Mouse (Mus musculus) midbrain, embryonic 11.5 days (tissue): ENCODE results near the gene Stx1b. TPM values are rescaled to one million over a fixed set of nuclear protein-coding genes. Genes with fewer than 3 reads are reported as not detected.

ENCODE experiments used
- ATAC-seq: fragments of 200-750 bp; cut with Nextera tagmentation; 2 replicates; pipeline ENCODE4 v1.8.0; 2017; ENCODE audit warnings: moderate TSS enrichment, moderate library complexity; ENCODE audit not compliant: low FRiP score
- DNase-seq: peaks from one replicate; pipeline ENCODE4 v3.0.0; 2015; ENCODE audit warnings: low spot score; ENCODE audit errors: missing footprints
- H3K27ac ChIP-seq: fragments of 300-500 bp; sonication (generic); 2 replicates; pipeline ENCODE4 v1.5.1; 2014; ENCODE audit warnings: low read depth, low read length
- H3K27me3 ChIP-seq: fragments of 300-500 bp; sonication (generic); 2 replicates; pipeline ENCODE4 v1.6.1; 2014; ENCODE audit warnings: mild to moderate bottlenecking, low read length, moderate library complexity, mixed read lengths; ENCODE audit not compliant: control insufficient read depth, insufficient read depth
- H3K36me3 ChIP-seq: fragments of 300-500 bp; sonication (generic); 2 replicates; pipeline ENCODE4 v1.6.1; 2014; ENCODE audit warnings: mild to moderate bottlenecking, low read length, moderate library complexity, mixed read lengths; ENCODE audit not compliant: control insufficient read depth, insufficient read depth
- H3K4me1 ChIP-seq: fragments of 300-500 bp; sonication (generic); 2 replicates; pipeline ENCODE4 v1.6.1; 2014; ENCODE audit warnings: low read length; ENCODE audit not compliant: control insufficient read depth, insufficient read depth
- H3K4me2 ChIP-seq: fragments of 300-500 bp; sonication (generic); 2 replicates; pipeline ENCODE4 v1.6.1; 2014; ENCODE audit warnings: mild to moderate bottlenecking, moderate library complexity
- H3K4me3 ChIP-seq: fragments of 300-500 bp; sonication (generic); 2 replicates; pipeline ENCODE4 v1.5.1; 2014; ENCODE audit warnings: low read depth, low read length
- H3K9ac ChIP-seq: fragments of 300-500 bp; sonication (generic); 2 replicates; pipeline ENCODE4 v1.6.1; 2014; ENCODE audit warnings: low read length
- H3K9me3 ChIP-seq: fragments of 300-500 bp; sonication (generic); 2 replicates; pipeline ENCODE4 v1.6.1; 2016; ENCODE audit warnings: low read length; ENCODE audit not compliant: control insufficient read depth
- WGBS: fragments of 180-500 bp; shearing (Covaris S2); extraction: QIAGEN DNeasy Blood & Tissue Kit; methylation state at CpG from one replicate; pipeline ENCODE4 v1.1.7; 2014; 5-methylcytosine and 5-hydroxymethylcytosine counted together
- polyA plus RNA-seq: library from polyadenylated mRNA; unstranded; fragments of >200 nt; fragmentation: Nextera tagmentation; extraction: Ambion mirVana; gene quantifications from 2 replicates; pipeline ENCODE4 v1.2.1, GENCODE M21; 2014

Stx1b gene
- polyA plus RNA-seq, 1 experiment from 2014 or later: 8.4 TPM

- Histone ChIP-seq H3K9me3 (no peaks in the 10 kb centered on the region), H3K36me3 (peaks cover 28% of the 10 kb centered on the region), H3K4me1 (peaks cover 4% of the 10 kb centered on the region), H3K4me3 (no peak overlapping the region), H3K27ac (no peak overlapping the region), H3K4me2 (no peak overlapping the region), H3K9ac (no peak overlapping the region), H3K27me3 (no peaks in the 10 kb centered on the region)
- WGBS: 94% methylated on average over 13 of the region's 13 CpGs
- DNase-seq (peak; percentile 71), ATAC-seq (no peak)
These were observed 25.1 kb downstream of the Stx1b start for GRCm38 (mm10) chr7:127799211-127799610.

- no peaks in the 10 kb centered on the region for H3K9me3 ChIP-seq
- no peak overlapping the region for H3K4me3 ChIP-seq
- peaks cover 4% of the 10 kb centered on the region for H3K4me1 ChIP-seq
- DNase-seq: peak; percentile 80
- no peak overlapping the region for H3K4me2 ChIP-seq
- 89% methylated on average over 4 of the region's 4 CpGs for WGBS
- H3K27ac ChIP-seq: no peak overlapping the region
- no peaks in the 10 kb centered on the region for H3K27me3 ChIP-seq
- H3K36me3 ChIP-seq: peaks cover 28% of the 10 kb centered on the region
- ATAC-seq: no peak
- no peak overlapping the region for H3K9ac ChIP-seq
These were observed 25.8 kb downstream of the Stx1b start for GRCm38 (mm10) chr7:127798591-127798990.

GRCm38 (mm10) chr7:127797076-127797845 is 27.1 kb downstream of the Stx1b start:
- ATAC-seq (no peak), DNase-seq (peak; percentile 61)
- Histone ChIP-seq H3K4me1 (peaks cover 4% of the 10 kb centered on the region), H3K27ac (no peak overlapping the region), H3K9ac (no peak overlapping the region), H3K36me3 (peaks cover 34% of the 10 kb centered on the region), H3K9me3 (no peaks in the 10 kb centered on the region), H3K4me3 (no peak overlapping the region), H3K27me3 (no peaks in the 10 kb centered on the region), H3K4me2 (no peak overlapping the region)
- 94% methylated on average over 23 of the region's 23 CpGs for WGBS

GRCm38 (mm10) chr7:127785308-127785707 is 39.0 kb downstream of the Stx1b start, which contains the start of gene Gm49388:
TSS of gene Gm49388 (plus strand) at chr7:127785608.
- no peak for DNase-seq
- no peaks in the 10 kb centered on the region for H3K4me1 ChIP-seq
- ATAC-seq: no peak
- H3K9ac ChIP-seq: no peak within 1 kb of the TSS
- no peaks in the 10 kb centered on the region for H3K9me3 ChIP-seq
- no peaks in the 10 kb centered on the region for H3K27me3 ChIP-seq
- no peak within 1 kb of the TSS for H3K4me3 ChIP-seq
- H3K27ac ChIP-seq: no peak within 1 kb of the TSS
- H3K36me3 ChIP-seq: peaks cover 39% of the 10 kb centered on the region
- WGBS: 94% methylated on average over 7 of the region's 7 CpGs
- no peak within 1 kb of the TSS for H3K4me2 ChIP-seq

GRCm38 (mm10) chr7:127778350-127778749 is 46.0 kb downstream of the Stx1b start:
- DNase-seq (no peak), ATAC-seq (no peak)
- H3K36me3 ChIP-seq: peaks cover 11% of the 10 kb centered on the region
- no peak overlapping the region for H3K27ac ChIP-seq
- no peaks in the 10 kb centered on the region for H3K27me3 ChIP-seq
- peak overlapping the region; percentile 94 for H3K4me3 ChIP-seq
- H3K9me3 ChIP-seq: no peaks in the 10 kb centered on the region
- 73% methylated on average over 4 of the region's 4 CpGs for WGBS
- peak overlapping the region; percentile 84 for H3K4me2 ChIP-seq
- peaks cover 11% of the 10 kb centered on the region for H3K4me1 ChIP-seq
- H3K9ac ChIP-seq: peak overlapping the region; percentile 94

DNA sequence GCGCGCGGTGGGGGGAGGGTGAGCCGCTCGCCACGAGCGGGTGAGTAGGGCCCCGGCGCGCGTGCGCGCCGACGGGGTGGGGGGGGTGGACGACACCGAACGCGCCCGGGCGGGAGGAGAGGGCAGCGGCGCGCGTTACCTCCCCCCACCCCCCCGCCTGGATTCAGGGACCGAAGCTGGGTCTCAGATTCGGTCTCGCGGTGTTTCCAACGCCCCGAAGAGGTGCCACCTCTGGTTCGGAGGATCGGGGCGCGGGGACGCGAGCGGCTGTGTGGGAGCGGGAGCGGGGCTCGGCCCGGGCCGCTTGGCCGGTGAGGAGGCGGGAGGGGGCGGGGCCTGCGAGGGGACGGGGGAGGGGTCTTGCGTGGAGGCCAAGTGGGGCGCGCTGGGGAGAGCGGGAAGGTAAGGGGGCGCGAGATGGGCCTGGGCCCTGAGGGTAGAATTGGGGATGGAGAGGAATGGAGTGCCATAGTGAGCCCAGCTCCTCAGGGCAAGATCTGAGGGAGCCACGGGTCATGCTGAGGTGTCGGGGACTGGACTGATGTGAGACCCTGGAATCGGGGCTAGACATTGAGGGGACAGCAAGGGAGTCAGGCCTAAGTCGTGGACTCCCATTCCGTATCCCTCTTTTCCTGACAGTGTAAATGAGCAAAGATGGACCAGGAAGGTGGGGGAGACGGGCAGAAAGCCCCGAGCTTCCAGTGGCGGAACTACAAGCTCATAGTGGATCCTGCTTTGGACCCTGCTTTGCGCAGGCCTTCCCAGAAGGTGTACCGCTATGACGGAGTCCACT is 46.7 kb downstream of the Stx1b start:
- peak; percentile 57 for ATAC-seq
- 4% methylated on average over 51 of the region's 66 CpGs for WGBS
- no peaks in the 10 kb centered on the region for H3K9me3 ChIP-seq

DNA sequence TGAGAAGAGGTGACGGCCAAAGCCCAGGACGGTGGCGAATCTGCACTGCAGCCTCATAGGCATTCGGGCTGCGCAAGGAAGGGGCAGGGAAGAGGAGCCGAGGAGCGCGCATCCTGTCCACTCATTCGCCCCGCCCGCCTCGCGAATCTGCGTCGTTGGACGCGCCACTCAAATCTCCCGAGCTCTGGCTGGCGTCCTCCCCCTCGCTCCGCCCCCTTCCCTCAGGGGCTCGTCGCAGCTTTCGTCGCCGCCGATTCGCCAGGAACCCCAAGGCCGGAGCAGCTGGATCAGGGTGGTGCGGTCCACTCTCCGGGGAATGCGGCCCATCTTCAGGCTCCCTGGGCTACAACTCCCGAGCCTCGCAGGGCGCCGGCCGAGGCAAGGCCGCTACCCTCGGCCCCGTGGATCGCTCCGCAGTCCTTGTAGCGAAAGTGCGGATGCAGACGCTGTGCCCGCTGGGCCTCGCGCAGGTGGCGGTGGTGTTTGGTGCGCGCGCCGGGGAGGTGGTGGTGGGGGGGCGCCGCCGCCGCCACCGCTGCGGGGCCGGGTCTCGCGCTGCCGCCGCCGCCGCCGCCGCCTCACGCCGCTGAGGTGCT is 47.4 kb downstream of the Stx1b start:
- peak overlapping the region; percentile 84 for H3K4me2 ChIP-seq
- ATAC-seq (peak; percentile 90), DNase-seq (peak; percentile 98)
- peaks cover 10% of the 10 kb centered on the region for H3K36me3 ChIP-seq
- no peaks in the 10 kb centered on the region for H3K27me3 ChIP-seq
- H3K9me3 ChIP-seq: no peaks in the 10 kb centered on the region
- peak overlapping the region; percentile 94 for H3K9ac ChIP-seq
- H3K4me1 ChIP-seq: peaks cover 11% of the 10 kb centered on the region
- H3K4me3 ChIP-seq: peak overlapping the region; percentile 94
- under 1% methylated on average over 51 of the region's 70 CpGs for WGBS
- peak overlapping the region; percentile 93 for H3K27ac ChIP-seq

More for the DNA sequence above, 46.7 kb downstream of the Stx1b start:
- Histone ChIP-seq H3K27me3 (no peaks in the 10 kb centered on the region), H3K27ac (peak overlapping the region; percentile 93), H3K4me3 (peak overlapping the region; percentile 94), H3K4me2 (peak overlapping the region; percentile 84), H3K36me3 (peaks cover 11% of the 10 kb centered on the region), H3K9ac (peak overlapping the region; percentile 94), H3K4me1 (peaks cover 11% of the 10 kb centered on the region)
- peak; percentile 94 for DNase-seq

- DNase-seq (no peak), ATAC-seq (peak; percentile 68)
- H3K4me1 ChIP-seq: peaks cover 11% of the 10 kb centered on the region
- peak within 1 kb of the TSS; percentile 94 for H3K4me3 ChIP-seq
- no peaks in the 10 kb centered on the region for H3K9me3 ChIP-seq
- WGBS: under 1% methylated on average over 23 of the region's 23 CpGs
- H3K4me2 ChIP-seq: peak within 1 kb of the TSS; percentile 84
- no peaks in the 10 kb centered on the region for H3K27me3 ChIP-seq
- H3K27ac ChIP-seq: peak within 1 kb of the TSS; percentile 93
- H3K9ac ChIP-seq: peak within 1 kb of the TSS; percentile 94
- H3K36me3 ChIP-seq: peaks cover 8% of the 10 kb centered on the region
These were observed 47.9 kb downstream of the Stx1b start, which contains the start of gene Setd1a for GRCm38 (mm10) chr7:127776426-127776825. TSS of gene Setd1a (plus strand) at chr7:127776670.
